Mouse (Mus musculus) adrenal gland, postnatal 4 days (tissue): ENCODE data around the gene Slc36a4. TPM values are rescaled to one million over a fixed set of nuclear protein-coding genes. Genes with fewer than 3 reads are reported as not detected.

Source experiments
- DNase-seq, 2 experiments: peaks; one replicate each; pipeline ENCODE4 v3.0.0; 2021 to 2022; ENCODE audit warnings: low spot score in 2 of 2, mixed read lengths in 2 of 2
- total RNA-seq, 2 experiments: library from RNA; stranded (reverse); gene quantifications; 2 replicates each; pipeline ENCODE4 v1.2.3; 2021

Gene Slc36a4
- total RNA-seq, 2 experiments from 2014 or later: 34.6 to 38.6 TPM

- DNase-seq: no peak
Observed at GRCm38 (mm10) chr9:15792076-15792475, 82.5 kb downstream of the Slc36a4 start.

Other genes with a start within 250 kb of the Slc36a4 start
- gene Smco4, start 216.3 kb upstream of the Slc36a4 start, total RNA-seq: 10 to 100 TPM; 28.9 to 34.1 TPM
- under 1 TPM; 0.25 to 0.48 TPM for gene Deup1, start 81.8 kb upstream of the Slc36a4 start, total RNA-seq
- gene Mtnr1b, start 164.8 kb downstream of the Slc36a4 start, total RNA-seq: not detected